Mouse (Mus musculus): ENCODE data around the gene Olfr96. TPM values are rescaled to one million over a fixed set of nuclear protein-coding genes. Genes with fewer than 3 reads are reported as not detected.
"Not testable (repeated sequence)": the region's sequence is repeated elsewhere in the genome, so short reads cannot be mapped to it uniquely, and the experiment has no call there.

Gene Olfr96
- not detected in 2 replicates for total RNA-seq (2021)
- long read RNA-seq, result 0 reads

GRCm38 (mm10) chr17:37219846-37220245, at the start of gene Olfr96:
Gene Olfr96 (plus strand): TSS chr17:37220146.
- DNase-seq, result no peak

DNA sequence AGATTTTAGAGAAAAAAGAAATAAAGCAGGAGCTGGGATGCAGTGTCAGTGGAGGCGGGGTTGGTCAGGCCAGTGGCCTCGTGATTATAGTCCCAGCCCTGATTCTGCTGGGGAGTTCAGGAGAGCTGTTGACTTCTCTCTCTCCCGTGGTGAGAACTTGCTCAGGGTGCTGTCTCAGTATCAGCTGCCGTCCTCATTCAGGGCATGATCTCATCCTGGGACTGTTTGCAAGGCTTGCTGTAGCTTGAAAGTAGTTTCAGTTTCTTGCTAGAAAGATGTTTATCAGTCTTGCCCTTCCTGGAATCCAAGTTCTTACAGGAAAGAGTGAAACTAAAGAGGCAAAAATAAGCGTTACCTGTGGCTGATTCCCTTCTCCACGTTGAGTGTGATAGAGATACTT, 34.5 kb upstream of the Olfr96 start:
- no peak for DNase-seq

- no peak for DNase-seq
These were observed 29.2 kb upstream of the Olfr96 start for GRCm38 (mm10) chr17:37190711-37191110.

DNA sequence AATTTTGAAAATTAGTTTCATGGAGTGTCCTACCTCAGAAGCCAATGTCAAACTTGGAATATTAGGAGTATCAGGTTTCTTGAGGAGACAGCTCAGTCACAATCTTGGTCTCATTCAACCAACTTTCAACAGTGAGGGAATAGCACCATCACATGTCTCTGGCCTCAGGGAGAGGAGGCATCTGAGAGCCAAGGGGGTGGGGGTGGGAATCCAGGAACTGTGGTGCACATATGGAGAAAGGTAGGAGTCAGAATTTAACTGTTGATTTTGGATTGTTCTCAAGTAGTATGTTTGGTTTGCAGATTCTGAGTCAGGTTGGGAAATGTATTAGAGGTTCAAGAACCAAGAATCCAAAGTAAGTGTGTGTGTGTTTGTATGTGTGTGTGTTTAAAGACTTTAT, 26.9 kb upstream of the Olfr96 start:
- no peak for DNase-seq

- DNase-seq, result no peak
These were observed 26.3 kb upstream of the Olfr96 start, which contains the start of gene Ubd for GRCm38 (mm10) chr17:37193656-37194055. Gene Ubd (plus strand): TSS chr17:37193892.

DNA sequence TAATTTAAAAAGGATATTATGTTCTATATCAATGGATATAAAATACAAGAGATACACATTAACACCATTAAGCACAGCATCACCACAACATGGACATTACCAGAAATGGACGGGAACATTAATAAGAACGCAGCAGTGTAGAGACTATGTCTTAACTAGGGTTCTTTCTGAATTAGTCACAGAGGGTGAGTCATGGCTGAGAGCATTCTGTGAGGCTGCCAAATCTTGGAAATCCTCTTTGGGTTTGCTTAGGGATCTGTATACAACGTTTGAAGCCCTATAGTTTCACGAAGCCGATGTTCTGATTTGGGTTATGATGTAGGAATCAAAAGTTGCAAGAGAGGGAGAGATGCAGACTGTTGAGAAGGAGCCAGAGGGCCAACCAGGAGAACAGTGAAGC, 25.2 kb upstream of the Olfr96 start:
- no peak for DNase-seq

DNA sequence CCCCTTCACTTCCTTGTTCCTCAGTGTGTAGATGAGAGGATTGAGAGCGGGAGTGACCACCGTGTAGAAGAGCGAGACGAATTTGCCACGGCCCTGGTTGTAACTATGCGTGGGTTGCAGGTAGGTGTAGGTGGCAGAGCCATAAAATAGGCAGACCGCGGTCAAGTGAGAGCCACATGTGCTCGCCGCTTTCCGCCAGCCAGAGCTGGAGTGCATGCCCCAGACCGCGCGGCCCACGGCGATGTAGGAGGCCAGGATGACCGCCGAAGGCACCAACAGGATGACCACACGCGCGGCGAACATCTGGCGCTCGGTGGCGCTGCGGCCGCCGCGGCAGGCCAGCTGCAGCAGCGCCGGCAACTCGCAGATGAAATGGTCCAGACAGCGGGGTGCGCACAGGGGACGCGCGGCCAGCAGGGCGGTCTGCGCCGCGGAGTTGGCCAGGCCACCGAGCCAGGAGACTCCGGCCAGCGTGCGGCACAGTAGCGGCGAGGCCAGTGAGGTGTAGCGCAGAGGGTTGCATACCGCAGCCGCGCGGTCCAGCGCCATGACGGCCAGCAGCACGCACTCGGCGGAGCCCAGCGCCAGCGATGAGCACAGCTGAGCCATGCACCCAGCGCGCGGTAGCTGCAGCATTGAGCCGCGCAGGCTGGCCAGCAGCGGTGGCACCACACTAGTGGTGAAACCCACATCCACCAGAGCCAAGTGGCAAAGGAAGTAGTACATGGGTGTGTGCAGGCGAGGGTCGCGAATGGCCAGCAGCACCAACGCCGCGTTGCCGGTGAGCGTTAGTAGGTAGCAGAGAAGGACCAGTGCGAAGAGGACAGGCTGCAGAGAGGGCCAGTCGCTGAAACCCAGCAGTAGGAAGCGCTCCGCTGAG, 22.9 kb upstream of the Olfr96 start:
- peak; percentile 37 for DNase-seq

DNA sequence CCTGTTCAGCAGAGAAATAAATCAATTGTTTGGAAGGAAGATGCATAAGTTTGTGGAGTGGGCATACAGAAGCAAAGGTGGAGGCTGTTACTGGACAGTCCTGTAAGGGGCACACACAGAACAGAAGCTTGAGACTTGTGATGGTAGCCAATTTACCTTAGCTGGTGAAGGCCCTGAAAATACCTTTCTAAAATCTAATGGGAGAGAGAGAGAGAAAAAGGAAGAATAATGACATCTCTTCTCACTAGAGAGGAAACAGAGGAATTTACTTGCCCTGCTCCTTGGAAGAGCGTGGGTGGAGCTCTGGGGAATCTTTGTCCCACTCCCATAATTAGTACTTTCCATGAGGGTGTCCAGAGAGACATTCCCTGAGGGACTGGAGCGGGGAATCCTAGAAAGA, 19.1 kb upstream of the Olfr96 start, which contains the start of gene Olfr94:
Gene Olfr94 (minus strand): TSS at position 101 of the 400 bp plus-strand sequence.
- DNase-seq, result no peak

GRCm38 (mm10) chr17:37203206-37203916, 16.6 kb upstream of the Olfr96 start:
- peak; percentile 64 for DNase-seq

DNA sequence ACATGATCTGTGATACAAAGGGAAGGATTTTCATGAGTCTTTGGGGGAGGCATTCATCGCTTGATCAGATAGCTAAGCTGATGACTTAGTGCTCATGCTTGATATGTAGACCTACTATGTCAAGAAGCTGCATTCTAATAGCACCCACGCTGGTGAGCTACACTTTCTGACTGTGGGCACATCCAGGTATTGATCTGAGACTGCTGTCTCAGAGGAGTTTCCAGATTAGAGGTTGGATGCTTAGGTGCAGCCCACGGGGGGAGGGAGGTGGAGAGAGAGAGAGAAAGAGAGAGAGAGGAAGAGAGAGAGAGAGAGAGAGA, 16.1 kb upstream of the Olfr96 start:
- no peak for DNase-seq

DNA sequence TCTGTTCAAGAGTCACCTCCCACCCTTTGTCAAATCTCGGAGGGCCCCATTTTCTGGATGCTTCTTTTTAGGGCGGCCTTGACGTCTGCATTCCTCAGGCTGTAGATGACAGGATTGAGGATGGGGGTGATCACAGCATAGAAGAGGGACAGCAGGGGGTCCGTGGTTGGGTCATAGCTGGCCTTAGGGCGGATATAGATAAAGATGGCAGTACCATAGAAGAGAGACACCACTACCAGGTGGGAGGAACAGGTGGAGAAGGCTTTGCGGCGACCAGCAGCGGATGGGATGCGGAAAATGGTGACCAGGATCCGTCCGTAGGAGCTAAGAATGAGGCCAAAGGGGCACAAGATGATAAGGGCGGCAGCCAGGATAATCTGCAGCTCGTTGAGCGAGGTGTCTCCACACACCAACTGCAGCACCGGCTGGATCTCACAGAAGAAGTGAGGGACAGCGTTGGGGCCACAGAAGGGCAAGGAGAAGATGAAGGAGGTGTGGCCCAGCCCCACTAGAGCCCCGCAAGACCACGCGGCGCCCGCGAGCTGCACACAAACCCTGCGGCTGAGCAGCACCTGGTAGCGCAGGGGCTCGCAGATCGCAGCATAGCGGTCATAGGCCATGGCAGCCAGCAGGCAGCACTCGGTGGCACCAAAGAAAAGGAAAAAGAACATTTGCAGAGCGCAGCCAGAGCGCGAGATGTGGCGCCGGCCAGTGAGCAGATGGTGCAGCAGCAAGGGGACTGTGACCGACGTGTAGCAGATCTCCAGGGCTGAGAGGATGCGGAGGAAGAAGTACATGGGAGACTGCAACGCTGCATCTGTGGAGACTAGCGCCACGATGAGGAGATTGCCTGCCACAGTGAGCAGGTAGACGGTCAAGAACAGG, 8.8 kb upstream of the Olfr96 start:
- DNase-seq, result no peak

DNA sequence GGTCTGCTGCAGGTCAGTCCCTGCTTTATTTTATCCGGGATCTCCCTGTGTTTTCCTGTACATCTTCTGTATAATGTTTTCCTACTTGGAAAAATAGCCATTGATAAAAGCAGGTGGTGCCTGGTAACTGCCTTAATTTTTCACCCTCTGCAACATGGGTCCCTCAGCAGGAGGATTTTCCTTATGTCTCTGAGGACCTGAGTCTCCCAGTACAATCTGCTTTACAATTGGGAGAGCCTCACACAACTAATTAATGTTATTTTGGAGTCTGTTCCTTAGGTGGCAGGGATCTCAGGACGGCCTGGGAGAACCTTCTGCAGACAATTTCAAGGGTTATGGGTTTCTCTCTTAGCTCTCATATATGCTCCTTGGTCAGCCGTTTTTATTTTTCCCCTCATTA, 6.9 kb upstream of the Olfr96 start, which contains the start of gene Olfr95:
Gene Olfr95 (minus strand): TSS at position 101 of the 400 bp plus-strand sequence.
- no peak for DNase-seq

DNA sequence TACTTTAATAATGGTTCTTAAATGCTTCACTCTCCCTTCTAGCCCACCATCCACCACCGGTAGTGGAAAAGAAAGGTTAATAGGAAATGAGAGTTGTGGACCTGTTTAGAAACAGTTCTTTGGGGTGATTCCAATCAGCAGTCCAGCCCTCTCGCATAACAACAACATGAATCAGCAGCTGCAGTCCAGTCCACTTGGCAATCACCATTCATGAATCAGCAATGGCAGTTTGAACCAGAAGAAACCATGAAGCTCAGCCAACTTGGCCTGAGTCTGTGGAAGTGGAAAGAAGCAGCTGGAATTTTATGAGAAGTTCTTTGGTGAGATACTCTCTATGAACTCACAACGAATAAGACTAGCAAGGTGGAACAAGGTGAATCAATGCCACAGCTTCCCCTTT, 1.5 kb upstream of the Olfr96 start:
- DNase-seq, result no peak

DNA sequence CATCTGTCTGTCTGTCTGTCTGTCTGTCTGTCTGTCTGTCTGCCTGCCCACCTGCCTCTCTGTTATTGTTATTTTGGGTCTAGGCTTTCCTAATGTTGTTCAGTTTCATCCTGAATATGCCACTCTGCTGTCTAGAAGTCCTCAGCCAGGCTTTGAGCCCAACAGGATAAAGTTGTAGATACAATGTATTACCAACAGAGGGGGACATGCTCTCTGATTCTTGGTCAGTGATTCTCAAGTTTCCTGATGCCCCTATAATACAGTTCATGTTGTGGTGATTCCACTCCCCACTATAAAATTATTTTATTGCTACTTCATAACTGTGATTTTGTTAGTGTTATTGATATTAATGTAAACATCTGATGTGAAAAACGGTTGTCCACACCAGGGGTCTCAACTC, 1.9 kb downstream of the Olfr96 start:
- no peak for DNase-seq

GRCm38 (mm10) chr17:37237230-37237629, 17.3 kb downstream of the Olfr96 start, which contains the start of gene Olfr97:
Gene Olfr97 (minus strand): TSS chr17:37237330.
- not testable (repeated sequence) for DNase-seq

GRCm38 (mm10) chr17:37242198-37242597, 22.3 kb downstream of the Olfr96 start:
- DNase-seq, result no peak

GRCm38 (mm10) chr17:37246715-37247114, 26.8 kb downstream of the Olfr96 start:
- no peak for DNase-seq

- no peak for DNase-seq
These were observed 29.5 kb downstream of the Olfr96 start for GRCm38 (mm10) chr17:37249460-37249859.

DNA sequence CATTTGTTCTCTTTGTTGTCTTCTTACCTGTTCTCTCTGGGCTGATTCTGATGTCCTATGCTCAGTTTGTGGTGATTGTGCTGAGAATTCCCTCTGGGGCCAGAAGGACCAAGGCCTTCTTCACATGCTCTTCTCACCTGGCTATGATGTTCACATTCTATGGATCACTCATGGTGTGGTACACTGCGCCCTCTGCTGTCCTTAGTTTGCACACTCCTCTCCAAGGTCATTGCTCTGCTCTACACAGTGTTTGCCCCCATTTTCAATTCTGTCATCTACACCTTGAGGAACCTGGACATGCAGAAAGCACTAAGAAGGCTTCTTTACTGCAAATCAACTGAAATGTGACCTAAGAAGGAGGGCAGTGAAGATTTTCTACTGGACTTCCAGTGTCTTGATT, 30.6 kb downstream of the Olfr96 start:
- DNase-seq, result peak; percentile 15

DNA sequence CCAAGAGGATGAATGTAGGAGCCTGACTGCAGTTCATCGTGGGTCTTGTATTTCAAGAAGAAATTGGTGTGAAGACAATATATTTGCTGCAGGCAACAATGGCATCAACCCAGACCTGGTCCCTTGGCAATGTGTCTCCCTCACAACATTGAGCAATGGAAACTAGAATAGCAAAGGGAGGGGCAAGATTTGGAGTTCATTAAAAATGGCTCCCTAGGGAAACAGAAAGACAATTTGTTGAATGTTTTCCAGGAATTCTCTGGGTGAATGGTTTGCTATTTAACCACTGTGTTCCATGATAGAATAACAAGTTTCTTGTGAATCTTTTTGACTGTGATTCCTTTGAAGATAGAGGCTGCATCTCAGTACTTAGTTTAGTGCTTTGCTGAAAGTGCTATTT, 43.7 kb downstream of the Olfr96 start, which contains the start of gene Olfr98:
Gene Olfr98 (minus strand): TSS at position 124 of the 400 bp plus-strand sequence.
- no peak for DNase-seq

DNA sequence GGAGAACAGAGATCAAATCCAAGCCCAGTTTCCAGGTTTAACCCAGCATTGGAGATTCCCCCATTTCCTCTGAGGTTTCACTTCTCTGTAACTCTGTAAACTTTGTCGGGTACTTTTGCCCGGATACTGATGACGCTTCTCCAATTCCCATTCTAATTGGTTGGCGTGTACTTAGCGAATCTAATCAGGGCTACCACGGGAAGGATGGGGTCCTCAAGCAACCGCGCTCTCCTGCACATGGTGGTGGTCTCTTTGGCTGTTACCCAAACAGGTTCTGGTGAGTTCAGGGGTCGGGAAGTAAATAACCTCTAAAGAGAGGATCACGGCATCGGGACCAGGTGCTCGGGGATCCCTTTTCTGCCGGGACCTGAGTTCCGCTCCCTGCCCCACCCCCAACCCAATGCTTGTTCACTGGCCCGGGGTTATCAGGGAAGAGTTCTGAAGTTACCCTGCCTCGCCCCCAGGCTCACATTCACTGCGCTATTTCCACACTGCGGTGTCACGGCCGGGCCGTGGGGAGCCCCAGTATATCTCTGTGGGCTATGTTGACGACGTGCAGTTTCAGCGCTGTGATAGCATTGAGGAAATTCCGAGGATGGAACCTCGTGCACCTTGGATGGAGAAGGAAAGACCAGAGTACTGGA, 50.2 kb downstream of the Olfr96 start, which contains the start of gene H2-M3:
Gene H2-M3 (plus strand): TSS at position 163 of the 644 bp plus-strand sequence.
- peak; percentile 80 for DNase-seq

DNA sequence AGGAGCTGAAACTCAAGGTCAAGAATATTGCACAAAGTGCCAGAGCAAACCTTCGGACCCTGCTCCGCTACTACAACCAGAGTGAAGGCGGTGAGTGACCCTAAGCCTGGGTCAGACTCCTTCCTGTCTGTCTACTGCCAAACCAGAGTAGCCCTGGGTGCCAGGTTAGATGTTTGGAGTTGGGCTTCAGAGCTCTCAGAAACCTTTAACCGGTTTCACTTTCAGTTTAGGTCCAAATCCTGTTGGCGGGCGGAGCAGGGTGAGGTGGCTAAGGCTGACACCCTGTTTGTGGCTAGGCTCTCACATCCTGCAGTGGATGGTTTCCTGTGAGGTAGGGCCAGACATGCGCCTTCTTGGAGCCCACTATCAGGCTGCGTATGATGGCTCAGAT, 50.8 kb downstream of the Olfr96 start:
- DNase-seq, result peak; percentile 47
